Mouse (Mus musculus) kidney, adult 8-10 months (tissue): Measurements from ENCODE around the gene Ubald1.

Experiments used
- DNase-seq, 2 experiments: peaks; one replicate each; pipeline ENCODE4 v3.0.0; 2022

The Ubald1 gene

DNA sequence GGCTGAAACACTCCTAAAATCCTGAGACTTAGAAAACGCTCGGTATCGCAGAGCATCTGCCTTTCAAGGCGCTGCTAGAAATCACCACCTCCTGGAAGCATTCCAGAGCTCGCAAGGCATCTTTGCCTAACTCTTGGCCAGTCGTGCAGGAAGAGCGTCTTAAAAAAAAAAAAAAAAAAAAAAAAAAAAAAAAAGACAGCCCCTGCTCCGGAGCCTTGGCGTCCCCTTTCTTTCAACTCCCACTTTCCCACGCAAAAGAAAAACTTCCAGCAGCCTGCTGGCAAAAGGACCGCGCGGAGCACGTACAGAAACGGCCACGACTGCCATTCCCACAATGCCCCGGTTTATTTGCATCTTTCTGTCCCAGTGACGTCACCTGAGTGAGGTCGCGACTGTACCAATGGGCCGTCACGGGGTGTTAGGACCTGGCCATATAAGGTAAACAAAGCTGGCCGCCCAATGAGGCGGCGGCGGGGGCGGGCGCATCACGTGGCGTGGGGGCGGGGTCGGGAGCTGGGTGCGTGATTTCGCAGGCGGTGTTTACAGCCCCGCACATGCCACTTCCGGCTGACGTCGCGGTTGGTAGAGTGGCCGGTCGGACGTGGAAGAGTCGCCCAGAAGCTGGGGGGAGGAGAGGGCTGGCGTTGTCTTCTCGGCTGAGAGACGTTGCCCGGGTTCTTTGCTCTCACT, at the start of gene Ubald1:
TSS of gene Ubald1 (minus strand) at position 180 of the 690 bp plus-strand sequence.
- DNase-seq, result peak; percentile 97 to 98

DNA sequence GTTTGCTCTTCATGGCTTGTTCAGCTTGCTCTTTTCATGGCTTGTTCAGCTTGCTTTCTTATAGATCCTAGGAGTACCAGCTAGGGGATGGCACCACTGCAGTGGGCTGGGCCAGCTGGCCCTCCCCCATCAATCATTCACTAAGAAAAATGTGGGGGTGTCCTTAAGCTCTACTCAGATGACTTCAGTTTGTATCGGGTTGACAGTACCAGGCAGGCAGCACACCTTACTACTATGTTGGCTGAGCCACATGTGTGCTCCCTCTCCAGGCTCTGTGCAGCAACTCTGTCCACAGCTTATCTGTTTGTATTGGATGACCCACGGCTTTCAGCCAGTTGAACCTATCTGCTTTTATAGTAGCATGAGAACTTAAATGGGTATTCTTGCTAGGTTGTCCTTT, 48.4 kb upstream of the Ubald1 start:
- DNase-seq, result no peak

- DNase-seq, result no peak
Observed at GRCm38 (mm10) chr16:4927967-4928366, 47.9 kb upstream of the Ubald1 start.

DNA sequence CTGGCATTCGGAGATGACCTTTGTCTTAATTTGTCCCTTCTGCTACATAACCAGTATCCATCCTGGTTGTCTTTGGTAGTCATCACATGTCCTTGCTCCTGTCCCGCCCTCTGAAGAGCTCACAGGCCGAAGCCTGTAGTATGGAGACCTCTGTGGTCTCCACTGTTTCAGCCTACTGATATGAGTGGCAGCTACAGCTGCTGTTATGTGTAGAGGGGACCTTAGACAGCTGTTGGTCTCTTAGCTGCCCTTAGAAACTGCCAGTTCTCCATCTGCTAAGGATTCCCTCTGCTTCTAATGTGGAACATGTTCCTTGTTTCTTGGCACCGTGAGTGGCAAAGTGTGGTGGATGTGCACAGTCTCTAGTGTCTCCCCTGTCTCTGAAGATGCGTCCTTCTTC, 43.9 kb upstream of the Ubald1 start:
- no peak for DNase-seq

DNA sequence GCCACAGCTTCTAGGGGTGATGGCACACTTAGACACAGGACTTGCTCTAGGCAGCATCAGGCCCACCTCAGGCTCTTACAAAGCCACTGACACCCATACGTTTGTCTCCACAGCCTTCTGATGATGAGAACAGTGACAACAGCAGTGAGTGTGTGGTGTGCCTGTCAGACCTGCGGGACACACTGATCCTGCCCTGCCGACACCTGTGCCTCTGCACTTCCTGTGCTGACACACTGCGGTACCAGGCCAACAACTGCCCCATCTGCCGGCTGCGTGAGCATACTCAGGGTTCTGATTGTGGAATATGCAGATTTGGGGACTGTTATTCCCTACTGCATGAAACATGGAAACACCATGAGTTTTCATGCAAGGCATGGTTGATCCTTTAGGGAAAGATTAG, 42.4 kb upstream of the Ubald1 start:
- DNase-seq, result no peak

DNA sequence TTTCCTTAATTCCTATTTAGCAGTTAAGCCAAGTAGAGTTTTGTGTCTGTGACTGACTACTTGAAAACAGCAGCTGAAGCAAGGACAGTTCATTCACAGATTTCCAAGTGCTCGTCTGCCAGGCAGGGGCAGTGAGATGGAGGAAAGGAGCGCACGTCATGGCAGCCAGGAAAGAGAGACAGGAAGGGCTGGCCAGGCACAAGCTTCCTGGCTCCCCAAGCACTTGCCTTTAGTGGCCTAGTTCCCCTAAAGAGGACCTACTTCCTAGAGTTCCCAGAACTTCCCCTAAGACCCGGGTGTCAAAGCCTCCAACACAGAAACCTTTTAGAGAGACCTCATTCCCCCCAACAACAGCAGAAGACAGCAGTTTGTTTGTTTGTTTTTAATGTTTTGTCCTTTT, 40.4 kb upstream of the Ubald1 start:
- DNase-seq, result no peak

- no peak for DNase-seq
Observed at GRCm38 (mm10) chr16:4916608-4917007, 36.5 kb upstream of the Ubald1 start.

GRCm38 (mm10) chr16:4915931-4916330, 35.8 kb upstream of the Ubald1 start:
- no peak for DNase-seq

- peak; percentile 84 to 93 for DNase-seq
Observed at GRCm38 (mm10) chr16:4913783-4914735, 33.9 kb upstream of the Ubald1 start.

GRCm38 (mm10) chr16:4912907-4913782, 33.0 kb upstream of the Ubald1 start:
- DNase-seq, result no peak

- DNase-seq, result no peak
Observed at GRCm38 (mm10) chr16:4912074-4912648, 32.0 kb upstream of the Ubald1 start.

DNA sequence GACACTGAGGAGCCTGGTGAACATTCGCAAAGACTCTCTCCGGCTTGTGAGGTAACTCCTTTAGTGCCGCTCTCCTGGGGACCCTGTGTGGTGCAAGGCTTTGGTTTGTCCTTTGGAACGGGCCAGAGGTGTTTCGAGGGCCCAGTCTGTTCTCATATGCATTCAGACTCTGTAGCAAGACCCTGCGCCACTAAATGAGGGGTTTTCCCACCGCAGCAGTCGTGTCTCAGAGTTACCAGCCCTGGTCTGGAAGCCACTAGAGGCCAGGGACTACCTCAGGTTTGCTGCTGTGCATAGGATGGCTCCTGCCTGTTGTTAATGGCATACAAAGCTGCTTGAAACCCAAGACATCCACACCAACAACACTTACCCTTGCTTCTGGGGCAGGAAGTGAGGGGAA, 30.6 kb upstream of the Ubald1 start:
- DNase-seq, result no peak

GRCm38 (mm10) chr16:4909745-4910144, 29.6 kb upstream of the Ubald1 start:
- no peak for DNase-seq

- DNase-seq, result no peak
Observed at GRCm38 (mm10) chr16:4907972-4908371, 27.9 kb upstream of the Ubald1 start.

- DNase-seq, result peak; percentile 40 to 50
Observed at GRCm38 (mm10) chr16:4907386-4907785, 27.3 kb upstream of the Ubald1 start.

DNA sequence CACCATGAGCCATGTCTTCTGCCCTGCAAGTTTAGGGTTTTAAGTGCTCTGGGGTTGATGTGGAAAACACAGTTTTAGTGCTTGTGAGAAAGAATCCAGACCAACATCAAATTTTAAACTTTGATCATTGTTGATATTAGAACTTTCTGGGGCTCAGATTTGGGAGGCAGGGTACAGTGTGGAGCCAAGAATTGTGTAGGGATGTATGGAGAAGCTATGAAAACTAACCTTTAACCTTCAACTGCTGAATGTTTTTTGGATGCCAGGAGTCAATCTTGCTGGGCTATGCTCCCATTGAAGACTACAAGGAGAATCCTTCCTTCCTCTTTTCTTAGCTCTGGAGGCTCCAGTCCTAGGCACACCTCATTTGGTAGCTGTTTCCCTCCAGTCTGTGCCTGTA, 26.4 kb upstream of the Ubald1 start:
- no peak for DNase-seq

DNA sequence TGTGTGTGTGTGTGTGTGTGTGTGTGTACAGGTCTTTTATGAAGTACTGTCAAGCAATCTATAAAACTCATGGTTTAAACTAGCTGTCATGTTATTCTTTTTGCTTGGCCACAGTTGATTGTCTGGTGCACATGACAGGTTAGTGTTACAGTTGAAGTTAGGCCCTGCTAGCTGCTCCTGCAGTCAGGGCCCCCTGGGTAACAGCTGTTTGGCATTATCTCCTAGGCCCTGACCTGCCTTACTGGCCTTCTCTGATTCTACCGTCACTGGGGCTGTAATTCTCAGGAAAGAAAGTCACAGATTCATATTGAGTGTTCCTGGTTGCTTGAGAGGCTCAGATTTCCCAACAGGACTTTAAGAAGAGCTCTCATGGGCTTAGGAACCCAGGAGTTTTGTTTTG, 25.5 kb upstream of the Ubald1 start:
- DNase-seq, result no peak

- no peak for DNase-seq
Observed at GRCm38 (mm10) chr16:4904878-4905277, 24.8 kb upstream of the Ubald1 start.

GRCm38 (mm10) chr16:4903491-4904102, 23.5 kb upstream of the Ubald1 start:
- peak; percentile 44 to 54 for DNase-seq

DNA sequence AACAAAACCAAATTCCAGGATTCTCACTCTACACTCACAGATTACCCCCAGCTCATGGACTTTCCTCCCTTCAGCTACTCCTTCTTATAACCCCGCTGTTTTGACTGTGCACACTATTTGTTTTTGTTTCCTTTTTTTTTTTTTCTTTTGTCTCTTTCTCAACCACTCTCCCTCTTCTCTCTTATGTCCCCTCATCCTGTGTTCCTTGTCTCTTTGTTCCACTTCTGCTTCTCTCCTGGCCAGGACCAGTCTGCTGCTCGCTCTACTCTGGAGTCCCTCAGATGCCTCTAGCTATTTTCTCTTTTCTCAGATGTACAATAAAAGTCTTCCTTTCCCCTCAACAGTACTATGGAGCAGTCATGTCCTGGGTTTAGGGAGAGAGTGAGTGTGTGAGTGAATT, 22.3 kb upstream of the Ubald1 start:
- no peak for DNase-seq

GRCm38 (mm10) chr16:4901167-4901566, 21.1 kb upstream of the Ubald1 start:
- DNase-seq, result peak; percentile 74 to 82

GRCm38 (mm10) chr16:4899711-4900110, 19.6 kb upstream of the Ubald1 start:
- no peak for DNase-seq
